Mouse (Mus musculus) G1E (cell line): Measurements from ENCODE around the gene Adh7.

Source experiments
- CTCF ChIP-seq: IDR thresholded peaks from 2 replicates; pipeline ENCODE4 v1.5.1; 2012; ENCODE audit warnings: low read depth, low read length, inconsistent platforms, mixed read lengths
- GATA1 ChIP-seq: IDR thresholded peaks from 2 replicates; pipeline ENCODE4 v1.6.1; 2012; ENCODE audit warnings: borderline replicate concordance, low read length, inconsistent platforms, mixed read lengths
- POLR2AphosphoS5 ChIP-seq: IDR thresholded peaks from 2 replicates; pipeline ENCODE4 v1.6.1; 2012; ENCODE audit warnings: low read depth, low read length, inconsistent platforms; ENCODE audit not compliant: insufficient replicate concordance
- TAL1 ChIP-seq: conservative IDR thresholded peaks from 2 replicates; pipeline ENCODE4 v1.6.1; 2012; ENCODE audit warnings: low read depth, low read length, inconsistent platforms, mixed read lengths

GRCm38 (mm10) chr3:138247241-138247640 is 29.7 kb downstream of the Adh7 start:
- no peak for TF ChIP-seq GATA1
- no peak for TF ChIP-seq CTCF
- no peak for TF ChIP-seq TAL1
- TF ChIP-seq POLR2AphosphoS5 = no peak
